Mouse (Mus musculus) c-Kit-positive CD71-positive TER-119-positive erythroid progenitor cells, embryonic 14.5 days (primary cell): ENCODE data around the gene St6galnac3.
A peak's percentile ranks its signal among the peaks of the same experiment; 100 is the strongest.

ENCODE experiments used
- DNase-seq: peaks from one replicate; pipeline ENCODE4 v3.0.0-alpha.2; 2013; ENCODE audit warnings: low spot score

Gene St6galnac3

DNA sequence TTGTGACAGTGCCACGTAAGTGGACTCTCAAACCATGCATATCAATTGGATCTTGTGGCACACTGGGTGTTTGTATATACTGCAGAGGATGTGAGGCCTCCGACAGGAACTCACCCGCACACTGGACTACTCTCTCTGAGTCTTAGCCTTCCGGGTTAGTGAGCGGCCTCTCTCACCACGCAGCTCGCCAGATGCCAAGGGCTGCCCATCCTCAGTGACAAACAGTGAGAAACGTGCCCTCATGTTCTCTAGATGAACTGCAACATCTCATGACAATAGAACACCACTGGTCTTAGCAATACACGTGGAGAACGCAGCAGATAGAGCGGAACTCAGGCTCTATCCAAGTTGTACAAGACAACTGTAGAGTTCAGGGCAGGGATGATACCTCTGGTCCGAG is 524.2 kb downstream of the St6galnac3 start:
- DNase-seq = no peak

DNA sequence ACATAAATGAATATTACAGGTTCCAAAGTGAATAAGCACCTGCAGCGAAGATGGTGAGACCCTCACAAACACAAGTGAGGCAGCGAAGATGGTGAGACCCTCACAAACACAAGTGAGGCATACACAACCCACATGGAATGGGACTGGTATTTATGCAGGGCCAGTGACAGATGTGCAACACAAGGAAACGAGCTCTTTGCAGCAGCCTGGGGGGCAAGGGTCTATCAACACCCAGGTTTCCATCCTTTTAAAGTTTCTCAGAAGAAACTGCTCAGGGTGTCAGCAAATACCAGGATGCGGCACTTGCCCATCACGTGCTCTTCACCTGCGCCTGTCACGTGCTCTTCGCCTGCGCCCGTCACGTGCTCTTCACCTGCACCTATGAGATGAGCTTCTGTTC is 524.9 kb downstream of the St6galnac3 start:
- DNase-seq = no peak

DNA sequence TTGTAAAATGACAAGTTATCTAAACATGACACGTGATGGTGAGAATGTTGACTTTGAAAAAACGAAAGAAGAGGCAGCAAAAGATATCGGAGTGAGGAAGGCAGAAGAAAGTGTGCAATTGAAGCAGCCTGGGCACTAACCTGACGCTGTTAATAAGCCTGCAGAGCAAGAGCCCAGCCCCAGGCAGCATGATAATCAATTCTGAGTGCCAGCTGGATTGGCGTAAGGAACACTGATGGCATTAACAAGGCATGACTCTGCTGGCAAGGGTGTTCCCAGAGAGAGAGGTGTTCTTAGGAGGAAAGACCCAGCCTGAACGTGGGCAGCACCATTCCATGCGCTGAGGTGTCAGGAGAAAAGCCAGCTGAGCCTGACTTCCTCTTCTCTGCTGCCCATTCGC is 525.7 kb downstream of the St6galnac3 start:
- no peak for DNase-seq

DNA sequence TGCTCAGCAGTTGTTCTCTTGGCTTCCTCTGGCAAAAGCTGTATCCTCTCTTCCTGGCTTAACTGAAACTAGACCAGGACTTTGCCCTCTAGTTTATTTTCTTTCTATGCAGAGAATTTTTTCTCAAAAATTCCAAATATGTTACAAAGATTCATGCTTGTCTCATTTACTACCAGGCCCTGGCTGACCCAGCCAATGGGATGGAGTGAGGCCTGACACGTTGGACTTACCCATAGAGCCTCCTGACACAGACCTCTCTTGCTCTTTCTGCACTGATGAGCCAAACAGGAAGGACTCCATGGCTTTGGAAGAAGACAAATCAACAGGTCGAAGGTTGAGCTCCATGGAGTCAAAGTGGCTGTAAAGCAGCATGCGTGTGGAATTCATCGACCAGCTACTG is 526.5 kb downstream of the St6galnac3 start:
- DNase-seq = no peak

DNA sequence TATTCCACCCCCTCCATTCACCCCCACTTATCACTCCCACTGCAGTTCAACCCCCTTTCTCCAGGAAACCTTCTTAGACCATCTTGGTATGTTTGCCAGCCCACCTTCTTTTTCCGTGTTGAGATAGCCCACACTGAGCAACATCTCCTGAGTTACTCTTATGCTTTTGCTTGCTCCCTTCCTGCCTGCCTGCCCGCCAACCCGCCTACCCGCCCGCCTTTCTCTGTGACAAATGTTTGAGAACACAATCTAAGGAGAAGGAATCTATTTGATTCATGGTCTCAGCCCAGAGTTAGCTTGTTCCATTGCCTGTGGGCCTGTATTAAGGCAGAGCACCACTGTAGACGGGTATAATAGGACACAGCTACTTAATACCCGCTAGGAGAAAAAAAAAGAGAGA is 531.9 kb downstream of the St6galnac3 start:
- no peak for DNase-seq

DNA sequence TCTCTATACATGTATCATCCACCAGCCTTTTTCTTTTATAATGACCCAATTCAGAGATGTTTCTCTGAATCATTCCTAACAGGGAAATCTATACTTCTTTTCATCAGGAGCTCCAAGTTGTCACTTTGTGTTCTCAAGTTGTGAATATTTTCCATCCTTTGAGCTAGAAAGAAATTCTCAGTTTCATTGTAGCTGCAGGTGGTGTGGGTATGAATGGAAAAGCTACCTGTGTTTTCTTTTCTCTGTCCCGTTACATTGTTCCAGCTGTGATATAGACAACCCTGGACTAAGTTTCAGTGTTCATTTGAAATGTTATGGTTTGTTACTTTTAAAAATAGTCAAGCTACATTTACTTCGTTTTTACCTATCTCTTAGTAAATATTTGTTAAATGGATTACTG is 534.2 kb downstream of the St6galnac3 start:
- no peak for DNase-seq

DNA sequence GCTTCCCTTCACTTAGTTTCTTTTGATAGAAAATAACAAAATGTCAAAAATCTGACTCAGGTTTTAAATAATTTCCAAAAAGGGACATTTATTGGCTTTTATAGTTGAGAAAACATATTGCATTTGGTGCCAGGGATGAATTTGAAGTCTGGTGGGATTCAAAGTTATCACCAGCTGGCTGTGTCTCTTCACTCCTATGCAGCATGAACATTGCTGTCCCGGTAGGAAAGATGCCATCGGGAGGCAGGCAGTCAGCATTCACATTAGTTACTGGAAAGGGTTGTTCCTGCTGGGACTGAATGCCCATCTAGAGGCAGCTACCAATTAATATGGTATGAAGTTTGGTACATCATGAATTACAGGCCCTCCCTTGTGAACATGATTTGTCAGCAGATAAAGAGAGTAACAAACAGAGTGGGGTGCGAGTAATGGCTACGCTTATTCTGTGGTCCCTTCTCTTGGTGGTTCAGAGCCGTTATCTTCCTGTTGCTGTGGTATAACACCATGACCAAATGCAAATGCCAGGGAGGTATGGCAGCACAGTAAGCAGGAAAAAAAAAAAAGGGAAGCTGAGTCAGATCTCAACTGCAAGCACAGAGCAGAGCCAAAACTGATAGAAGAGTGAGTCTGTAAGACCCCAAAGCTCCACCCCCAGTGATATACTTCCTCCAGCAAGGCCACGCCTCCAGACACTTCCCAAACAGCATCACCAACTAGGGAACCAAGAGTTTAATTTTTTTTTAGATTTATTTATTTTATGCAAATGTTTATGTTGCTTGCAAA is 535.1 kb downstream of the St6galnac3 start:
- no peak for DNase-seq

DNA sequence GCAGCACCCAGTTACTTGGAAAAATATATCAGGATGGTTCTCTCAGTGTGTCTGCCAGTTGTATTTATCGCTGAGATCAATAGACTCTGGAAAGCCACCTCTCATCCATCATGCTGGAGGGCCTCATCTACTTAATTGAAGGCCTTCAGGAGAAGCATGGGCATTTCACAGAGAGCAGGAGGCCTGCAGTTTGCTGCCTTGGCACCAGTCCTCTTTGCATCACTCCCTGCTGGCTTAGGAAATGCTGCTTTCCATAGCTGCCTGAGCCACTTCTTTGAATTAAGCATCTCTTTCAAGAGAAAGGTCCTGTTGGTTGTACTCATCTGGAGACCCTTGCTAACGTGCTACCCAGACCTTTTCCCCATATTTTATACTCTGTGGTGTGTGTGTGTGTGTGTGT is 536.8 kb downstream of the St6galnac3 start:
- no peak for DNase-seq

DNA sequence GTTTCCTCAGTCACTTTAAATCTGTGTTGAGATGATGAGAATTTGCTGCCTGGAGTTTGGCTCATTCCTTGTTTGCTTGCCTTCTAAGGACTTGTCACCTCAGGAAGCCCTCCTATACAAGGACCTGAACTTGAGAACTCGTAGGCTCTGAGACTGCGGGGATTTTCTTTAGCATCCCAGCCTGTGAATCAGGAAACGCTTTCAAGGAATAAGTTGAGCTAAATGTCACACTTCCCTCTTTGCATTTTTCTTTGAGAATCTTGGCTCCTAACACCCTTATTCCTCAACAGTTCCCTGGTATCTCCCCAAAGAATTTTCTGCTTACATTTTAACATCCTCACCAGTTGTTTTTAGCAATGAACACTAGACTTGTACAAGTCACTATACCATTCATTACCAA is 539.9 kb downstream of the St6galnac3 start:
- DNase-seq = no peak

DNA sequence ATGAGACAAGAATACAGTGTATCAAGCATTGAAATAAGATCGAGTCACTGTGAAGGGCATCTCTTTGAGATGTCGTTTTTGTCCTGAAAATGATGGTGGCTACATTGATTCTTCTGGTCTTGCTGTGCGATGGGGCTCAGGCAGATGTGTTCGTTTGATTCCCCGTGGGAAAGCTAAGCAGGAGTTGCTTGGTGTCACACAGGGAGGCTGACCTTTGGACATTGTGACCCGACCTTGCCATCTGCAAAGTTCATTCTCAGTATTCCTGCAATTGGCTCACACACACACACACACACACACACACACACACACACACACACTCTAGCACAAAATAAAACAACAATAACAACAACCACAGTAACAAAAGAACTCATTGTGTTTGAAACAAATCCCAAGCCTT is 543.7 kb downstream of the St6galnac3 start:
- DNase-seq = no peak

DNA sequence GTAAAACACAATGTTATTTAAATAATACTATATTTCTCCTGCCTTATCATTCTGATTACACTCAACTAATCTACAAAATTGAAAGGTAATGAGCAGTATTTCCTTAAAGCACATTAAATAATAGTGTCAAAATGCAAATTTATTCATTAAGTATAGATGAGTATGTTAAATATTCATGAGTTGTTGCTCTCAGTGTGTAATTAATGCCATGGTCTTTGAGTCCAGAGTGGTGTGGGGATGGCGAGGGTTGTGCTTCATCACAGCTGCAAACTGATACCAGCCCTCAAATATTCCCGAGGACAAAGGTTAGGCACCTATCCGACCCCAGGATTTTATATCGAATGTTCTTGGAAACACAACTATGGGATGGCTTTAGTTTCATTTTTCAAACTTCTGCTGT is 548.2 kb downstream of the St6galnac3 start:
- DNase-seq = no peak

DNA sequence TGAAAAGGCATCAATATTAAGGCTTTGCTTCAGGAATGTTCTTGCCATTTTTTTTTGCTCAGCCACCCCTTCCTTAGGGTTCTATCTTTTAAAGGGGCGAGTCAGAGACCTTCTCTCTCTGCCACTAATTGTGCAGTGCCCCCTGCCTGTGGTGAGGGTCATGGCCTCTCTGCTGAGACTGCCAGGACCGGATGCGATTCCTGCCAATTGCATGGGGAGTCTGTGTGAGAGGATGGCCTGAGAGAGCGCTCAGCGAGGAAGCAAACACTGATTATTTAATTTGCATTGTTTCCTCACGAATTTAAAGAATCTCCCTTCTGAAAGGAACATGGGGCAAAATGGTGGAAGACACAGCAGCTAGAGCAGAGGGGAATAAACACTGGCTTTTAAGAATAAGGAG is 548.6 kb downstream of the St6galnac3 start:
- DNase-seq = no peak

DNA sequence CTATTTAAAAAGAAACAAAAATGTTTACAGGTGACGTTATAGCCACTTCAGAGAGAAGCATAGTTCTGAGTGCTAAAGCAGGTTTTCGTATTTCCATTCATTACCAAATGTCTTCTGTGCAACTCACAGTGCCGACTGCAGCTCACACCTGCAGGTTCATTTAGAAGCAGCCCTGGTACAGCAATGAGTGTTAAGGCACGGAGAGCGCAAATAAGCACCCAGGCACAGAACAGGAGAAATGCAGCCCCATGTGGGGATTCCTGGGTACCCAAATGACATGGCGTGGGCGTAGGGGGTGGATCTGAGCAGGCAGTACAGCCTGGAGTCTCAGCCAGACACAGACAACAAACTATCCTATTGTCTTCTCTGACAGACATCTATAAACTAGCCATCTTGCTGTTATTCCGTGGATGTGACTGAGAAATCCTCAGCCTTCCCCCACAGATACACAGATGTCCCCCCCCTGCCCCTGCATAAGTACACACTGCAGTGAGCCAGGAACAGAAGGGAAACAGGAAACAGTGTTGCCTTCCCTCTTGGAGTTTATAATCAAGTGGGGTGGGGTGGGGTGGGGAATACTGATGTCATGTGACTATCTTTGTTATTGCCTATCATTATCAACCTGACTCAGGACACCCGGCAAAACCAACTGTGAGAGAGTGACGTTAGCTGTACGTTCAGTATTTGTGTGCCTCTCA is 550.5 kb downstream of the St6galnac3 start:
- DNase-seq = no peak

DNA sequence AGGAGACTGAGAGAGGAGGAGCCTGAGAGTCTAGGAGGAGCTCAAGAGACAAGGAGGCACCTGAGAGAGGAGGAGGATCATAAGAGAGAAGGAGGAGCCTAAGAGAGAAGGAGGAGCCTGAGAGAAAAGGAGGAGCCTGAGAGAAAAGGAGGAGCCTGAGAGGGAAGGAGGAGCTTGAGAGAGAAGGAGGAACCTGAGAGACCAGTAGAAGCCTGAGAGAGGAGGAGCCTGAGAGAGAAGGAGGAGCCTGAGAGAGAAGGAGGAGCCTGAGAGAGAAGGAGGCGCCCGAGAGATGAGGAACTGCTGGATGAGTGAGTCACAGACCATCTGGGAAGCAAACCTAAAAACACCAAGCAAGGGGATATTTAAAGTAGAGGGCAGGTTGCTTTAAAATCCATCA is 551.4 kb downstream of the St6galnac3 start:
- DNase-seq = no peak

DNA sequence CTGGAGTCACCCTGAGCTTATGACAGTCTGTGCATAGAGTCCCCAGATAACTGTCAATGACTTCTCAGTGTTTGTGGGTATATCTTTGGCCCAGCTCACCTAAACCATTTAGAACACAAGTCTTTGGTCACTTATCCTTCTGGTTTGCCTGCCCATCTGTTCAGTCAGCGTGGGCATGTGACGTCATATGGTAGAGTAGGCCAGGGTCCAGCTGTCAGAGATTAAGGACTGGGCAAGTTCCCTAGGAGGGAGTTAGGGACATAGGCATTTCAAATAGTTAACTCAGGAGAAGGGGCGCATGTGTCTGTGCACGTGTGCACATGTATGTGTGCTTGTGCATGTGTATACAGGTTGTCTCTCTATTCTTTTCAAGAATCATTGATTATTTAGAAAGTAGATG is 554.8 kb downstream of the St6galnac3 start:
- DNase-seq = no peak

DNA sequence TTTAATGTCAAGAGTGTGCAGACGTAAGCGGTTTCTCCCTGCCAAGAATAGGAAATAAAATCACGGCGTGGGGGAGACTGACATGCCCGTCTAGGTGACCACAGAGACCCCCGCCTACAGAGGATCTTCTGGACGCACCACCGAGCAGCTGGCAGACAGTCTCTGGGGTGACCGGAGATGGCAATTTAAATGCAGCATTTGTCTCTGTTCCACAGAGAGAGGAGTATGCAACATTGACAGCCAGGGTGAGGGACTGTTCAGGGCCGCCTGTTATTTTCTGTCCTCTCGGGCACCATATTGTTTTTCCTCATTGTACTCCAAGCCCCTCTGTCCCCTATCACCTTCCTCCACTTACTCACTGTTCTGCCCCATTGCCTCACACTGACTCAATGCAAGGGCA is 555.2 kb downstream of the St6galnac3 start:
- no peak for DNase-seq

DNA sequence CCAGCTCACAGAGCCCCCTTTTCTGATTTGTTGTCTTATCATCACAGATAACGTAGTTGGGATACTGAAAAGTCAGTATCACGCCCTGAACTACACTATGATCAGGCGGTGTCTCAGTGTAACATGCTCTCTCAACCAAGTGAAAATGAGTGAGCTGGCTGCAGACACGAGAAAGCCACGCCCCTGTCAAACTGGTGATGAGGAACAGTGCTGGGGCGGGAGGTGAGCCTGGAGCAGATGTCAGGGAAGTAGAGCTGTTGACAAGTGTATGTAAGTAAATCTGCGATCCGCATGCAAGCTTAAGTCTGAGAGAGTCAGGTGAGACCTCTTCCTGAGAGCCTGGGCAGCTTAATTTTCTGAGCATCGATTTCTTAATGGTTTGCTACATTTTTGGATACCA is 563.3 kb downstream of the St6galnac3 start:
- no peak for DNase-seq

DNA sequence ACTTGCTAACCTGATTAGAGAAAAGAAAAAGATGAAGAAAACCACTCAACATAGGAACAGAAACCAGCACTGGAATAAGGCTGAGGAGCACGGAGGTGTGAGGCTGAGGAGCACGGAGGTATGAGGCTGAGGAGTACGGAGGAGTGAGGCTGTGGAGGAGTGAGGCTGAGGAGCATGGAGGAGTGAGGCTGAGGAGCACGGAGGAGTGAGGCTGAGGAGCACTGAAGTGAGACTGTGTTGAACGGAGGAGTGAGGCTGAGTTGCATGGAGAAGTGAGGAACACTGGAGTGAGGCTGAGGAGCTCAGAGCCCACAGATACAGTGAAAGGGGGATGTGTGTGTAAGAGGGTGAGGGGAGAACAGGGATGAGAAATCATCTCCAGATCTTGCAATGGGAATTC is 564.3 kb downstream of the St6galnac3 start:
- DNase-seq = no peak

DNA sequence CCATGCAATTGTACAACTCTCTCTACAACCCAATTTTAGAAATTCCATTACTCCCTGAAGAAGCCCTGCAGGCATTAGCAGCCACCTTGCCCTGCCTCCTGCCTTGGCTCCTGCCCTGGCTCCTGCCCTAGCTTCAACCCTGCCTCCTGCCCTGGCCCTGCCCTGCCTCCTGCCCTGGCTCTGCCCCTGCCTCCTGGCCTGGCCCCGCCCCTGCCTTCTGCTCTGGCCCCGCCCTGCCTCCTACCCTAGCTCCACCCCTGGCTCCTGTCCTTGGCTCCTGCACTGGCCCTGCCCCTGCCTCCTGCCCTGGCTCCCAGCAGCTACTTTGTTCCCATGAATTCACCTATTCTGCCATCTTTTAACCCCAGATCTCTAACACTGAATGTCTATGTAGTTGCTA is 576.1 kb downstream of the St6galnac3 start:
- peak; percentile 31 for DNase-seq
